Mouse (Mus musculus): ENCODE results near the gene Mov10l1.

GRCm38 (mm10) chr15:89044381-89044780 lies 61.7 kb downstream of the Mov10l1 start:
- TF ChIP-seq CTCF (IDR thresholded peaks at IDR 0.05; ENCODE audit: control insufficient read depth, insufficient read depth, insufficient read length) (no peak), USF1 (IDR thresholded peaks at IDR 0.05; ENCODE audit: low read depth) (no peak), FOSL1 (IDR thresholded peaks at IDR 0.05; ENCODE audit: insufficient read depth, low read length, poor library complexity, severe bottlenecking) (no peak)

Data from C2C12 (cell line).